Mouse (Mus musculus) midbrain, embryonic 11.5 days (tissue): Measurements from ENCODE around the gene Bhlhe41. TPM values are rescaled to one million over a fixed set of nuclear protein-coding genes. Genes with fewer than 3 reads are reported as not detected.

Experiments used
- ATAC-seq: fragments of 200-750 bp; cut with Nextera tagmentation; 2 replicates; pipeline ENCODE4 v1.8.0; 2017; ENCODE audit warnings: moderate TSS enrichment, moderate library complexity; ENCODE audit not compliant: low FRiP score
- DNase-seq: peaks from one replicate; pipeline ENCODE4 v3.0.0; 2015; ENCODE audit warnings: low spot score; ENCODE audit errors: missing footprints
- H3K27ac ChIP-seq: fragments of 300-500 bp; sonication (generic); 2 replicates; pipeline ENCODE4 v1.5.1; 2014; ENCODE audit warnings: low read depth, low read length
- H3K27me3 ChIP-seq: fragments of 300-500 bp; sonication (generic); 2 replicates; pipeline ENCODE4 v1.6.1; 2014; ENCODE audit warnings: mild to moderate bottlenecking, low read length, moderate library complexity, mixed read lengths; ENCODE audit not compliant: control insufficient read depth, insufficient read depth
- H3K36me3 ChIP-seq: fragments of 300-500 bp; sonication (generic); 2 replicates; pipeline ENCODE4 v1.6.1; 2014; ENCODE audit warnings: mild to moderate bottlenecking, low read length, moderate library complexity, mixed read lengths; ENCODE audit not compliant: control insufficient read depth, insufficient read depth
- H3K4me1 ChIP-seq: fragments of 300-500 bp; sonication (generic); 2 replicates; pipeline ENCODE4 v1.6.1; 2014; ENCODE audit warnings: low read length; ENCODE audit not compliant: control insufficient read depth, insufficient read depth
- H3K4me2 ChIP-seq: fragments of 300-500 bp; sonication (generic); 2 replicates; pipeline ENCODE4 v1.6.1; 2014; ENCODE audit warnings: mild to moderate bottlenecking, moderate library complexity
- H3K4me3 ChIP-seq: fragments of 300-500 bp; sonication (generic); 2 replicates; pipeline ENCODE4 v1.5.1; 2014; ENCODE audit warnings: low read depth, low read length
- H3K9ac ChIP-seq: fragments of 300-500 bp; sonication (generic); 2 replicates; pipeline ENCODE4 v1.6.1; 2014; ENCODE audit warnings: low read length
- H3K9me3 ChIP-seq: fragments of 300-500 bp; sonication (generic); 2 replicates; pipeline ENCODE4 v1.6.1; 2016; ENCODE audit warnings: low read length; ENCODE audit not compliant: control insufficient read depth
- WGBS: fragments of 180-500 bp; shearing (Covaris S2); extraction: QIAGEN DNeasy Blood & Tissue Kit; methylation state at CpG from one replicate; pipeline ENCODE4 v1.1.7; 2014; 5-methylcytosine and 5-hydroxymethylcytosine counted together
- polyA plus RNA-seq: library from polyadenylated mRNA; unstranded; fragments of >200 nt; fragmentation: Nextera tagmentation; extraction: Ambion mirVana; gene quantifications from 2 replicates; pipeline ENCODE4 v1.2.1, GENCODE M21; 2014

The Bhlhe41 gene
- polyA plus RNA-seq = 1.9 and 2.1 TPM in 2 replicates

GRCm38 (mm10) chr6:145865289-145865885 is at the start of gene Bhlhe41:
Gene Bhlhe41, minus strand, starts transcription at chr6:145865558.
- peak within 1 kb of the TSS; percentile 63 for H3K9ac ChIP-seq
- peaks cover 60% of the 10 kb centered on the region for H3K27me3 ChIP-seq
- H3K4me2 ChIP-seq = peak within 1 kb of the TSS; percentile 99
- H3K4me3 ChIP-seq = peak within 1 kb of the TSS; percentile 55
- H3K27ac ChIP-seq = no peak within 1 kb of the TSS
- no peaks in the 10 kb centered on the region for H3K36me3 ChIP-seq
- peak; percentile 70 for ATAC-seq
- H3K9me3 ChIP-seq = no peaks in the 10 kb centered on the region
- WGBS = under 1% methylated on average over 49 of the region's 57 CpGs
- DNase-seq = peak; percentile 96
- H3K4me1 ChIP-seq = peaks cover 22% of the 10 kb centered on the region

DNA sequence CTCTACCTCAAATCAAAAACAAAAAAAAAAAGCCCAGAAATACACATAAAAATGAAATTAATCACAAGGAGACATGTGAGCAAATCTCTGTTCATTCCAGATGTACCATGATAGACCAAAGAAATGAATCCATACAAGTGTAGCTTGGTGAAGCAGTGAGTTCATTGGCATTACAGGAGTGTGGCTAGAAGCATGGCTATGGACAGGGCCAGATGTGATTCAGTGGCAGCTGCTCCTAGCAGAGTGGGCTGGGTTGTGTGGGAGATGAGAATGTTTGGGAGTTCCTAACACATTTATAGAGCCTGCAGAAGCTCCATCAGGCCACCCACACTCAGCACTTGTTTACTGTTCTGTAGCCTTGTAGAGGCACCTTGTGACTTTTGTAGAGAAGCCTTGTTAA is 46.9 kb upstream of the Bhlhe41 start:
- peak; percentile 31 for DNase-seq
- ATAC-seq = no peak
- Histone ChIP-seq H3K4me3 (no peak overlapping the region), H3K27ac (no peak overlapping the region), H3K9ac (no peak overlapping the region), H3K4me2 (no peak overlapping the region), H3K27me3 (no peaks in the 10 kb centered on the region), H3K9me3 (no peaks in the 10 kb centered on the region), H3K4me1 (no peaks in the 10 kb centered on the region), H3K36me3 (no peaks in the 10 kb centered on the region)

- DNase-seq (peak; percentile 78), ATAC-seq (no peak)
- no peak overlapping the region for H3K9ac ChIP-seq
- no peaks in the 10 kb centered on the region for H3K4me1 ChIP-seq
- no peak overlapping the region for H3K4me2 ChIP-seq
- H3K4me3 ChIP-seq = no peak overlapping the region
- H3K36me3 ChIP-seq = no peaks in the 10 kb centered on the region
- no peaks in the 10 kb centered on the region for H3K27me3 ChIP-seq
- no peak overlapping the region for H3K27ac ChIP-seq
- no peaks in the 10 kb centered on the region for H3K9me3 ChIP-seq
- WGBS = 63% methylated on average over 3 of the region's 3 CpGs
Measured at GRCm38 (mm10) chr6:145910469-145911426, 45.4 kb upstream of the Bhlhe41 start.

GRCm38 (mm10) chr6:145909943-145910342 is 44.6 kb upstream of the Bhlhe41 start:
- no peaks in the 10 kb centered on the region for H3K9me3 ChIP-seq
- no peaks in the 10 kb centered on the region for H3K4me1 ChIP-seq
- no peaks in the 10 kb centered on the region for H3K27me3 ChIP-seq
- no peak for ATAC-seq
- no peak overlapping the region for H3K27ac ChIP-seq
- H3K9ac ChIP-seq = no peak overlapping the region
- no peak overlapping the region for H3K4me2 ChIP-seq
- DNase-seq = peak; percentile 2
- no peaks in the 10 kb centered on the region for H3K36me3 ChIP-seq
- 72% methylated on average over 4 of the region's 4 CpGs for WGBS
- H3K4me3 ChIP-seq = no peak overlapping the region

DNA sequence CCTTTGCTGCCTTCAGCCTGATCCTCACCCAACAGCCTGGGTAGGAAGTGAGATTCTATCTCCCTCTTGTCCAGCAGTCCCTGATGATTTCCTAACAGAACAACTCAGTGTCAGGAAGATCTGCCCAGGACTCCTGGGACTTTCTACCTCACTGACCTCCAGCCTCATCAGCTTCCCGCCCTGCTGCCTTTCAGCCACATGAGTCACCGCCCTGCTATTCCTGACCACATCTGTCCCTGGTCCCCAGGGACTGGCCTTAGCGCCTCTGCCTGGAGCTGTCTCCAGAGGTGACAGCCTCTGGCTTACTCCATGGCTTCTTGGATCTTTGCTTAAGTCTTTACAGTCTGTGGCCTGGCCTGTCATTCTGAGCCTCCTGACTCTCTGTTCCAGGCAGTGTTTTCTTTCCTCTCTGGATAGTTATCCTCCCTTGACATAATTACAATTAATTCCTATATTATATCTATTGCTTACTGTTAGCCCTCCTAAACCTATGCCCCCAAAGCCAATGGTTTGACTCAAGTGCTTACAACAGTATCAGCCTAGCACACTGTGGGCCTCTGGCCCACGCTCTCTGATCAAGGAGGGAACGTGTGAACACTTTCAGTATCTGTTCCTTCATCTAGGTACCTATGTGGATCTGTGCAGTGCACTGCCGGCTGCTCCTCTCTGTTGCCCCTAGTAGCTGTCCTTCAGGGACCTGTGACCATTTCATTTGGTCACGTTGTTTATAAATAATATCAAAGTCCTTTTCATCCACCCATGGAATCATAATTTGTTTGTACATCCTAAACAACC is 40.9 kb upstream of the Bhlhe41 start:
- peak; percentile 67 for DNase-seq
- ATAC-seq = no peak

DNA sequence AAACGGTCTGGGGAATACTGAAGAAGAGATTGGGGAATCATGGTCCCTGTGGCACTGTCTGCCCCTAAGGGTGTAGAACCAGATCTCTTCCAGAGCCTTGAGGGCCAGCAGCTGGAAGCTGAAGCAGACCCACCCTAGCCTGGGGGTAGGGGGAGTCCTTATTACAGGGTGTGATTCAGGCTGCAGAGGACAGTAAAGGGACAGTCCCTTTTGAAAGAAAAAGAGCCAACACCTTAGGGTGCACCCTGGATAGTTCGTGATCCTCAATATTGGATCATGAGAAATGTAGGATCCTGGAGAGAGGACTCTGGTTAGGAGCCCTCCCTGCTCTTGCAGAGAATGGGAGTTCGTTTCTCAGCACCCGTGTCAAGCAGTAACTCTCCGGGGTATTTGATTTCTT is 39.3 kb upstream of the Bhlhe41 start:
- Histone ChIP-seq H3K4me1 (no peaks in the 10 kb centered on the region), H3K27me3 (no peaks in the 10 kb centered on the region), H3K4me2 (no peak overlapping the region), H3K4me3 (no peak overlapping the region), H3K36me3 (no peaks in the 10 kb centered on the region), H3K9ac (no peak overlapping the region), H3K27ac (no peak overlapping the region), H3K9me3 (no peaks in the 10 kb centered on the region)
- ATAC-seq (no peak), DNase-seq (peak; percentile 69)
- WGBS = 83% methylated on average over 5 of the region's 5 CpGs

More for the DNA sequence above, 40.9 kb upstream of the Bhlhe41 start:
- Histone ChIP-seq H3K4me2 (no peak overlapping the region), H3K27ac (no peak overlapping the region), H3K4me1 (no peaks in the 10 kb centered on the region), H3K4me3 (no peak overlapping the region), H3K9me3 (no peaks in the 10 kb centered on the region), H3K9ac (no peak overlapping the region), H3K27me3 (no peaks in the 10 kb centered on the region), H3K36me3 (no peaks in the 10 kb centered on the region)
- 68% methylated on average over 7 of the region's 7 CpGs for WGBS

DNA sequence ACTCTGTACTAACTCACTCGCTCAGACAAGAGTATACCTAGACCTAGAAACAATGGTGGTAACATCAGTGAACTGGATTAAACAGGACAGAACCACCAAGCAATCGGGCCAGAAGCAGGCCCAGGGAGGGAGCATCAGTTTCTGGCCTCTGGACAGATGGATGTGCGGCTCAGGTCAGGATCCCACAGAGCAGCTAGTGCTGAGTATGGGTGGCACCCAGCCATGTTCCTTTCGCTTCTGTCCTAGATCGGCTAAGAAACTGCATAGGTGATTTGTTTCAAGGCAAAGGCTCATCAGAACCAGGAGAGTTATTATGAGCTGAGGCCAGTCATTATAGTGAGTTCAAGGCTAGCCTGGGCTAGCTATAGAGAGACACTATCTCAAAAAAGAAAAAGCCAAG is 38.8 kb upstream of the Bhlhe41 start:
- Histone ChIP-seq H3K9ac (no peak overlapping the region), H3K4me2 (no peak overlapping the region), H3K4me3 (no peak overlapping the region), H3K36me3 (no peaks in the 10 kb centered on the region), H3K27me3 (no peaks in the 10 kb centered on the region), H3K9me3 (no peaks in the 10 kb centered on the region), H3K27ac (no peak overlapping the region), H3K4me1 (no peaks in the 10 kb centered on the region)
- DNase-seq (peak; percentile 75), ATAC-seq (no peak)
- WGBS = 93% methylated on average over 5 of the region's 5 CpGs

DNA sequence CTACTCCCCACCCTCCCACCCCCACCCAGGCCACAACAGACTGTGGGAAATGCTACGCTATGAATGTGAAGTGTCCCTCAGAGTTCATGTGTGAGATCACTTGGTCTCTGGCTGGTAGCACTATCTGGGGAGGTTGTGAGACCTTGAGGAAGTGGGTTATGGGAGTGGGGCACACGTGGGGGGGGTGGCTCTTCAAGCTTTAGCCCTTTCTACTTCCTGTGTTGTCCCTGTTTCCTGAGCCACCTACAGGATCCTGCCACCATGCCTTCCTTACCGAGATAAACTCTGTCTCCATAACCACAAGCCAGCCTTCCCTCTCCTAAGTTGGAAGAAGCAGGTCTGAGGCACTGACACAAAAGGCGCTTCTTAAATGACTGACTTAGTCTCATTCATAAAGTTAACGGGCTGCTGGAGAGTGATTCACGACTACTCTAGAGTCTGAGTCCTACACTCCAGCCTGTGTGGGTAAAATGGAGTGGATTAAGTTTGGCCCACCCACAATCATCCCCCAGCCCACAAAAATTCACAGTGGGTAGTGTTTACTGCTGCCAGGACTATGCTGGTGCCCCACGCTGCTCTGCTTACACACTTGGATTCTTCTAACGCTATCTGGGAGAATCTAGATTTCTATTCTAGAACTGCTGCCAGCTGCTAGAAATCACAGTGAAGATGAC is 29.4 kb upstream of the Bhlhe41 start:
- Histone ChIP-seq H3K9ac (no peak overlapping the region), H3K27me3 (no peaks in the 10 kb centered on the region), H3K36me3 (no peaks in the 10 kb centered on the region), H3K4me1 (no peaks in the 10 kb centered on the region), H3K27ac (no peak overlapping the region), H3K9me3 (no peaks in the 10 kb centered on the region), H3K4me2 (no peak overlapping the region), H3K4me3 (no peak overlapping the region)
- ATAC-seq = no peak
- DNase-seq = peak; percentile 57
- 74% methylated on average over 8 of the region's 8 CpGs for WGBS
